Mouse (Mus musculus): Measurements from ENCODE around the gene Serinc4. TPM values are rescaled to one million over a fixed set of nuclear protein-coding genes. Genes with fewer than 3 reads are reported as not detected.

The Serinc4 gene
- polyA plus RNA-seq, 1 experiment from 2014 or later = 1.1 TPM

GRCm38 (mm10) chr2:121416356-121416755 is 40.2 kb downstream of the Serinc4 start:
- peaks cover 23% of the 10 kb centered on the region for H3K36me3 ChIP-seq (ENCODE audit: control insufficient read depth, insufficient read depth, low read length)
- peaks cover 14% of the 10 kb centered on the region for H3K4me1 ChIP-seq (ENCODE audit: control insufficient read depth, insufficient read depth, low read length)
- H3K9ac ChIP-seq (ENCODE audit: low read length) = no peak overlapping the region
- H3K4me2 ChIP-seq (ENCODE audit: low read length) = 0 out of 2 replicates have a peak overlapping the region, but pooled peaks have one; percentile 1
- no peaks in the 10 kb centered on the region for H3K27me3 ChIP-seq (replicated peaks; ENCODE audit: control insufficient read depth, insufficient read depth, low read length)
- DNase-seq (ENCODE audit: low spot score) (no peak), ATAC-seq (no peak)
- H3K27ac ChIP-seq (ENCODE audit: low read depth, low read length) = no peak overlapping the region
- H3K9me3 ChIP-seq (replicated peaks; ENCODE audit: control insufficient read depth, low read length) = no peaks in the 10 kb centered on the region
- H3K4me3 ChIP-seq (ENCODE audit: low read depth, low read length) = no peak overlapping the region
- WGBS = 93% methylated on average over 6 of the region's 6 CpGs

- Histone ChIP-seq H3K4me3 (ENCODE audit: low read depth, low read length) (peak overlapping the region; percentile 97), H3K4me2 (ENCODE audit: low read length) (peak overlapping the region; percentile 81), H3K9ac (ENCODE audit: low read length) (no peak overlapping the region; the same call in 1 of the 2 replicates), H3K9me3 (replicated peaks; ENCODE audit: control insufficient read depth, low read length) (no peaks in the 10 kb centered on the region), H3K27me3 (replicated peaks; ENCODE audit: control insufficient read depth, insufficient read depth, low read length) (no peaks in the 10 kb centered on the region), H3K36me3 (ENCODE audit: control insufficient read depth, insufficient read depth, low read length) (peaks cover 23% of the 10 kb centered on the region), H3K27ac (ENCODE audit: low read depth, low read length) (no peak overlapping the region), H3K4me1 (ENCODE audit: control insufficient read depth, insufficient read depth, low read length) (peaks cover 14% of the 10 kb centered on the region)
- no peak for ATAC-seq
- 89% methylated on average over 3 of the region's 3 CpGs for WGBS
- no peak for DNase-seq (ENCODE audit: low spot score)
Observed at GRCm38 (mm10) chr2:121415591-121415990, 41.0 kb downstream of the Serinc4 start.

GRCm38 (mm10) chr2:121415103-121415502 is 41.5 kb downstream of the Serinc4 start:
- H3K36me3 ChIP-seq (ENCODE audit: control insufficient read depth, insufficient read depth, low read length) = peaks cover 23% of the 10 kb centered on the region
- 64% methylated on average over 3 of the region's 3 CpGs for WGBS
- no peaks in the 10 kb centered on the region for H3K9me3 ChIP-seq (replicated peaks; ENCODE audit: control insufficient read depth, low read length)
- ATAC-seq (no peak), DNase-seq (ENCODE audit: low spot score) (no peak)
- no peaks in the 10 kb centered on the region for H3K27me3 ChIP-seq (replicated peaks; ENCODE audit: control insufficient read depth, insufficient read depth, low read length)
- peak overlapping the region; percentile 97 for H3K4me3 ChIP-seq (ENCODE audit: low read depth, low read length)
- H3K4me2 ChIP-seq (ENCODE audit: low read length) = peak overlapping the region; percentile 81
- H3K4me1 ChIP-seq (ENCODE audit: control insufficient read depth, insufficient read depth, low read length) = peaks cover 14% of the 10 kb centered on the region
- H3K27ac ChIP-seq (ENCODE audit: low read depth, low read length) = no peak overlapping the region
- H3K9ac ChIP-seq (ENCODE audit: low read length) = peak overlapping the region; percentile 98

GRCm38 (mm10) chr2:121414139-121414685 is 42.4 kb downstream of the Serinc4 start:
- Histone ChIP-seq H3K4me3 (ENCODE audit: low read depth, low read length) (peak overlapping the region; percentile 97), H3K4me1 (ENCODE audit: control insufficient read depth, insufficient read depth, low read length) (peaks cover 14% of the 10 kb centered on the region), H3K36me3 (ENCODE audit: control insufficient read depth, insufficient read depth, low read length) (peaks cover 23% of the 10 kb centered on the region), H3K9me3 (replicated peaks; ENCODE audit: control insufficient read depth, low read length) (no peaks in the 10 kb centered on the region), H3K4me2 (ENCODE audit: low read length) (peak overlapping the region; percentile 81), H3K27me3 (replicated peaks; ENCODE audit: control insufficient read depth, insufficient read depth, low read length) (no peaks in the 10 kb centered on the region), H3K9ac (ENCODE audit: low read length) (peak overlapping the region; percentile 98), H3K27ac (ENCODE audit: low read depth, low read length) (peak overlapping the region; percentile 97)
- DNase-seq (ENCODE audit: low spot score) = peak; percentile 41
- peak; percentile 54 for ATAC-seq
- WGBS = under 1% methylated on average over 32 of the region's 32 CpGs

- peak; percentile 98 for DNase-seq (ENCODE audit: low spot score)
- under 1% methylated on average over 55 of the region's 68 CpGs for WGBS
Observed at GRCm38 (mm10) chr2:121413387-121414042, 43.1 kb downstream of the Serinc4 start, which contains the start of the genes Pdia3 and Catsper2. Pdia3 (plus strand) TSS chr2:121413775. Catsper2 (minus strand) TSS chr2:121413792.

GRCm38 (mm10) chr2:121412843-121413386 is 43.7 kb downstream of the Serinc4 start:
- Histone ChIP-seq H3K4me2 (ENCODE audit: low read length) (peak overlapping the region; percentile 81), H3K27me3 (replicated peaks; ENCODE audit: control insufficient read depth, insufficient read depth, low read length) (no peaks in the 10 kb centered on the region), H3K4me3 (ENCODE audit: low read depth, low read length) (peak overlapping the region; percentile 97), H3K9me3 (replicated peaks; ENCODE audit: control insufficient read depth, low read length) (no peaks in the 10 kb centered on the region), H3K9ac (ENCODE audit: low read length) (peak overlapping the region; percentile 98), H3K36me3 (ENCODE audit: control insufficient read depth, insufficient read depth, low read length) (peaks cover 10% of the 10 kb centered on the region; the same call in 1 of the 2 replicates), H3K27ac (ENCODE audit: low read depth, low read length) (peak overlapping the region; percentile 97), H3K4me1 (ENCODE audit: control insufficient read depth, insufficient read depth, low read length) (peaks cover 14% of the 10 kb centered on the region)
- ATAC-seq = 0 out of 2 replicates have a peak, but pooled peaks have one; percentile 1
- no peak for DNase-seq (ENCODE audit: low spot score)
- WGBS = 12% methylated on average over 4 of the region's 4 CpGs

More at GRCm38 (mm10) chr2:121413387-121414042, 43.1 kb downstream of the Serinc4 start, which contains the start of the genes Pdia3 and Catsper2:
- Histone ChIP-seq H3K4me2 (ENCODE audit: low read length) (peak within 1 kb of the TSS; percentile 81), H3K4me1 (ENCODE audit: control insufficient read depth, insufficient read depth, low read length) (peaks cover 14% of the 10 kb centered on the region), H3K4me3 (ENCODE audit: low read depth, low read length) (peak within 1 kb of the TSS; percentile 97), H3K36me3 (ENCODE audit: control insufficient read depth, insufficient read depth, low read length) (peaks cover 16% of the 10 kb centered on the region), H3K27me3 (replicated peaks; ENCODE audit: control insufficient read depth, insufficient read depth, low read length) (no peaks in the 10 kb centered on the region), H3K27ac (ENCODE audit: low read depth, low read length) (peak within 1 kb of the TSS; percentile 97), H3K9me3 (replicated peaks; ENCODE audit: control insufficient read depth, low read length) (no peaks in the 10 kb centered on the region), H3K9ac (ENCODE audit: low read length) (peak within 1 kb of the TSS; percentile 98)
- peak; percentile 99 for ATAC-seq

- Histone ChIP-seq H3K4me3 (ENCODE audit: low read depth, low read length) (no peak overlapping the region), H3K9ac (ENCODE audit: low read length) (no peak overlapping the region), H3K27ac (ENCODE audit: low read depth, low read length) (no peak overlapping the region), H3K4me1 (ENCODE audit: control insufficient read depth, insufficient read depth, low read length) (peaks cover 2% of the 10 kb centered on the region; the same call in 1 of the 2 replicates), H3K36me3 (ENCODE audit: control insufficient read depth, insufficient read depth, low read length) (no peaks in the 10 kb centered on the region), H3K27me3 (replicated peaks; ENCODE audit: control insufficient read depth, insufficient read depth, low read length) (no peaks in the 10 kb centered on the region), H3K9me3 (replicated peaks; ENCODE audit: control insufficient read depth, low read length) (no peaks in the 10 kb centered on the region), H3K4me2 (ENCODE audit: low read length) (no peak overlapping the region)
- 30% methylated on average over 4 of the region's 4 CpGs for WGBS
- no peak for ATAC-seq
- DNase-seq (ENCODE audit: low spot score) = no peak
Observed at GRCm38 (mm10) chr2:121408160-121408559, 48.4 kb downstream of the Serinc4 start.

GRCm38 (mm10) chr2:121403296-121403695 is 53.3 kb downstream of the Serinc4 start:
- no peaks in the 10 kb centered on the region for H3K27me3 ChIP-seq (replicated peaks; ENCODE audit: control insufficient read depth, insufficient read depth, low read length)
- no peak overlapping the region for H3K9ac ChIP-seq (ENCODE audit: low read length)
- H3K27ac ChIP-seq (ENCODE audit: low read depth, low read length) = no peak overlapping the region
- no peaks in the 10 kb centered on the region for H3K36me3 ChIP-seq (ENCODE audit: control insufficient read depth, insufficient read depth, low read length)
- no peak for ATAC-seq
- no peaks in the 10 kb centered on the region for H3K4me1 ChIP-seq (ENCODE audit: control insufficient read depth, insufficient read depth, low read length)
- no peak overlapping the region for H3K4me2 ChIP-seq (ENCODE audit: low read length)
- no peaks in the 10 kb centered on the region for H3K9me3 ChIP-seq (replicated peaks; ENCODE audit: control insufficient read depth, low read length)
- H3K4me3 ChIP-seq (ENCODE audit: low read depth, low read length) = no peak overlapping the region
- no peak for DNase-seq (ENCODE audit: low spot score)
